Mouse (Mus musculus) MEL (cell line): ENCODE measurements around the gene Pdgfra.

Experiments
- CTCF ChIP-seq, 3 experiments: IDR thresholded peaks in 2 of 3; conservative IDR thresholded peaks in 1 of 3; 2 replicates each; pipeline ENCODE4 v1.5.1; 2011 to 2012; ENCODE audit warnings: low read length in 3 of 3, low read depth in 2 of 3, mild to moderate bottlenecking in 2 of 3, improper control_type of control experiment in 1 of 3, inconsistent platforms in 1 of 3, mixed read lengths in 1 of 3, moderate library complexity in 1 of 3; ENCODE audit not compliant: control insufficient read depth in 1 of 3, insufficient read depth in 1 of 3, poor library complexity in 1 of 3, severe bottlenecking in 1 of 3
- E2F4 ChIP-seq: IDR thresholded peaks from 2 replicates; pipeline ENCODE4 v1.6.1; 2011; ENCODE audit warnings: low read depth, low read length, improper control_type of control experiment, borderline replicate concordance
- GATA1 ChIP-seq: IDR thresholded peaks from 2 replicates; pipeline ENCODE4 v1.6.1; 2011; ENCODE audit warnings: low read depth, low read length, improper control_type of control experiment
- NELFE ChIP-seq: IDR thresholded peaks from 2 replicates; pipeline ENCODE4 v1.6.1; 2011; ENCODE audit warnings: low read depth, low read length, improper control_type of control experiment
- RAD21 ChIP-seq: IDR thresholded peaks from 2 replicates; pipeline ENCODE4 v1.6.1; 2011; ENCODE audit warnings: mild to moderate bottlenecking, low read depth, low read length, improper control_type of control experiment
- SMC3 ChIP-seq: IDR thresholded peaks from 2 replicates; pipeline ENCODE4 v1.6.1; 2011; ENCODE audit warnings: low read depth, low read length, improper control_type of control experiment
- UBTF ChIP-seq: IDR thresholded peaks from 2 replicates; pipeline ENCODE4 v1.6.1; 2012; ENCODE audit warnings: low read depth, mild to moderate bottlenecking, inconsistent platforms, low read length, improper control_type of control experiment, moderate library complexity, borderline replicate concordance; ENCODE audit not compliant: insufficient read depth

- TF ChIP-seq E2F4 (no peak), SMC3 (no peak), CTCF (IDR thresholded peaks at IDR 0.05 in 2 of 3, conservative IDR thresholded peaks at IDR 0.05 in 1 of 3; ENCODE audit: control insufficient read depth in 1 of 3, insufficient read depth in 1 of 3, low read depth in 2 of 3, low read length in 3 of 3, poor library complexity in 1 of 3, severe bottlenecking in 1 of 3) (no peak), NELFE (no peak), GATA1 (no peak), RAD21 (no peak), UBTF (no peak)
Observed at GRCm38 (mm10) chr5:75134681-75135080, 17.4 kb upstream of the Pdgfra start.
